Mouse (Mus musculus) c-Kit-positive CD71-positive TER-119-negative erythroid progenitor cells, embryonic 14.5 days (primary cell): Measurements from ENCODE around the gene Olfr319.
"Not testable (repeated sequence)": the region's sequence is repeated elsewhere in the genome, so short reads cannot be mapped to it uniquely, and the experiment has no call there.

Source experiments
- DNase-seq: peaks from one replicate; pipeline ENCODE4 v3.0.0-alpha.2; 2013; ENCODE audit warnings: low read depth

Gene Olfr319

GRCm38 (mm10) chr11:58698862-58699261 is at the start of gene Olfr319:
Olfr319 (plus strand) TSS chr11:58699162.
- DNase-seq = no peak

GRCm38 (mm10) chr11:58655151-58655550 is 43.8 kb upstream of the Olfr319 start:
- DNase-seq = no peak

DNA sequence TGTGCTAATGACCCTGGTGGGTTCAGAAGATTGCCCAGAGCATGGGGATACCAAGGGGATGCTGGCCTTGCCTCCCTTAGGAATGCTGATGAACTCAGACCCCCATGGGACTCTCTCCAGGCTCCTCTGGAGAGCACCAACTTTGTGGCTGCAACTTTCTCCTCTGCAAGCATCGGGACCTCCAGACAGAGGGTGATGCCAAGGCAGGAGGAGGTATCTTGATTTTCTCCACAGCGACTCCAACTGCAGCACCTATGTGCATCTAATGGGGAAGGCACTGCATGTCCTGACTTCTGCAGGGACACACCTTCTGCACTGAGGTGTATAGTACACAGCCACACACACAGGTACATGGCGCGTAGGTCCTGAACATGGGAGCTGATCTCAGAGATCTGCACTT is 40.4 kb upstream of the Olfr319 start, which contains the start of gene Olfr322:
Gene Olfr322 (plus strand): TSS at position 187 of the 400 bp plus-strand sequence.
- no peak for DNase-seq

- DNase-seq = no peak
Observed at GRCm38 (mm10) chr11:58669252-58669651, 29.7 kb upstream of the Olfr319 start.

GRCm38 (mm10) chr11:58671825-58672224 is 27.1 kb upstream of the Olfr319 start:
- DNase-seq = no peak

GRCm38 (mm10) chr11:58680799-58681198 is 18.2 kb upstream of the Olfr319 start, which contains the start of gene Olfr320:
Olfr320 (plus strand) TSS chr11:58681099.
- no peak for DNase-seq

DNA sequence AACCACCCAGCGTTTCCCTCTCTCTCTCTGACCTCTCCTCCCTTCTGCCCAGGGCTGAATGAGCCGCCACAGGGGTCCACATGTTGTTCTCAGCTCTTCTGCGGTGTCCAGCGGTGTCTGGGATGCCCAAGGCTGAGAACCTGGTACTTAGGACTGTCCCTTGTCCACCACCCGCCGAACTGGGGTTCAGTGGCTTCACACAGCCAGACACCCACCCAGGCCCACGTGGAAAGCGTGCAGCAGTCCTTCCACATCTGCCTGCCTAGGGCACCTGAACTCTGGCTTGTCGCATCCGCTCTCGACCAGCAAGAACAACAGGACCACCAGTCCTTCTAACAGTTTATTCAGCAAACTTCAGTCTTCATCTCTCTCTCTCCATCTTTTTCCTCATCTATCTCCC is 10.1 kb downstream of the Olfr319 start:
- no peak for DNase-seq

DNA sequence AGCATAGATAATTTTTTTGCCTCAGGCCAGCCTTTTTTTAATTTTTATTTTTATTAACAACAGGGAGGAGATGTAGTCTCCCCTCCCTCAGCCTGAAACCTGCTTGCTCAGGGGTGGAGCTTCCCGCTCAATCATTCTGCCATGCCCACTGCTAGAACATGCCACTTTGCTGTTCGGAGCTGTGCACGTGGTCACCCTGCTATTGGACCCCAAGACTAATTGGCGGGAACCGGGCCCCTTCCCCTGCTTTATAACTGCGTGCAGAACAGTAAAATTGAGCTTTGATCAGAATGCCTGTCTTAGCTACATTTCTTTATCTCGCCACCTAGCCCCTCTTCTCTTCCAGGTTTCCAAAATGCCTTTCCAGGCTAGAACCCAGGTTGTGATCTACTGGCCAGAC is 18.8 kb downstream of the Olfr319 start:
- not testable (repeated sequence) for DNase-seq

GRCm38 (mm10) chr11:58719701-58720100 is 20.7 kb downstream of the Olfr319 start:
- DNase-seq = no peak

DNA sequence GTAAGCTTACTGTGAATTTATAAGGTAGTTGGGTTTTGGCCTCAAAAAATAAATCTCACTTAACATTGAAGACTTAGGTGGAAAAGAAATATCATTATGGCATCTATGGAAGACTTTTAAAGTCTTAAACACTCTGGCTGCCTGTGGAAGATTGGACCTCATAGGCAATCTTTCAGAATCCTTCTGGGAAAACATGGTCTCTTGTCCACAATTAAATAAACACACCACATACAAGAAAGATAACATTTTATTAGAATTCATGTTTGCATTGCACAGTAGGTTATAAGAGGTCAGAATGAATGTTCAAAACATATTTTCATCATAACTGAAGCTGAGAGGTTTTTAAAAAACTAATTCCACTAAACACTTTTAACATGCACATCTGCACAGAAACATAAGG is 25.0 kb downstream of the Olfr319 start, which contains the start of gene Olfr318:
Gene Olfr318 (minus strand): TSS at position 101 of the 400 bp plus-strand sequence.
- no peak for DNase-seq

DNA sequence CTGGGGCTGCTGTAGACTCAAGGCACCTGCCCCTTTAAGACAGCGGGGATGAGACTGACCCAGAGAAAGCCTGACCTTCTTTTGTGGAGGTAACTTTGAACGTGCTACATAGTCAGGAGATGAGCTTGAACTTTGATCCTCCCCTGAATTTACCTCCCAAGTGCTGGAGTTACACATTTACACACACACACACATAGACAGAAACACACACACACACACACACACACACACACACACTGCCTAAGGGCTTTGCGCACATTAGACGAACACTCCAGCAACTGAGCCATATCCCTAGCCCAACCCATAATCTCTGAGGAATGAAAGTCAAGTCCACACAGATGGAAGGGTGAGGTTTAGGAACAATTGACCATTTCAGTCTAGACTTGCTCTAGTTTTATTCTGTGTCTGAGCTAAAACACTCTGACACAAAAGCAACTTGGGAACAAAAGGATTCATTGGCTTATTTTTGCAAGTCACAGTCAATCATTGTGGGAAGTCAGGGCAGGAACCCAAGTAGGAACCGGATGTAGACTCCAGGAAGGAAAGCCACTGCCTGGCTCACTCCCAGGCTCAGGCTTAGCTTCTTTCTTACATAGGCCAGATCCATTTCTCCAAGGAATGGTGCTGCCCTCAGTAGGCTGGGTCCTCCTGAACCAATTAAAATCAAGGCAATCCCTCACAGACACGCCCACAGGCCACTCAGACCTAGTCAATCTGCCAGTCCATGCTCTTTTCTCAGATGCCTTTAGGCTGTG is 29.1 kb downstream of the Olfr319 start:
- not testable (repeated sequence) for DNase-seq

- no peak for DNase-seq
Observed at GRCm38 (mm10) chr11:58733372-58733771, 34.4 kb downstream of the Olfr319 start.

GRCm38 (mm10) chr11:58738792-58739262 is 39.9 kb downstream of the Olfr319 start, which contains the start of gene Olfr317:
Olfr317 (minus strand) TSS chr11:58739212.
- DNase-seq = no peak

DNA sequence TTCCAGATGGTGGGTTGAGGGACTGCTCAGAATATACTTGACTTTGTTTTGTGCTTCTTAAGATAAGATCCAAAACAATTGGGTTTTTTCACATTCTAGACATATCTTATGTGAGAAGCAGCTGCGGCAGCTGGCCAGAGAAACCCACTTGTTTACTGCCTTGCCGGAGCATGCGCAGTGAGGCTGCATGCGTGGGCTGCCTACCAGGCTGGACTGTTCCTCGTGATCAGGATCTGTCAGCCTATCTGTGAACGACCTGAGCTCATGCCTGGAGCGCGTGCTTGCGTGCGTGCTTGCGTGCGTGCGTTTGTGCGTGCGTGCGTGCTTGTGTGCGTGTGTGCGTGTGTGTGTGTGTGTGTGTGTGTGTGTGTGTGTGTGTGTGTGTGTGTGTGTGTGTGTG is 52.1 kb downstream of the Olfr319 start:
- DNase-seq = not testable (repeated sequence)

GRCm38 (mm10) chr11:58752434-58752833 is 53.5 kb downstream of the Olfr319 start, which contains the start of gene Olfr316:
Olfr316 (plus strand) TSS chr11:58752734.
- no peak for DNase-seq
